In the genomic region with DNA sequence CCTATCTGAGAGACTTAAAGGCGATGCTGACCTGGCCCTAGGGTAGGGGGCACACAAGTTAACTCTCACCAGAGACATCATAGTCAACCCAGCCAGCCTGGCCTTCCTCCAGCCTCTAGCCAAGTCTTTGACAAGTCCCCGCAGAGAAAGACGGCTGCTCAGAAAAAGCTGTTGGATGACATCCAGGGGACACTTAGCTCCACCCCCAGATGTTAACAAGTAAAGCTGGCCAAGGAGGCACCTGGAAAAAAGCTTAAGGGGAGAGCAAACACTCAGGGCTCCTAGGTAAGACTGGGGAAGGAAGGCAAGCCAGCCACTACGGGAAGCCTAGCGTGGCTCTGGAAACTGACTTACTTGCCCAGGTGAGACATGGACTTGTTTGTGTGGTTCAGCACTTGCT, we compare ENCODE assay signal across 8 mouse cellular contexts. TPM values are rescaled to one million over a fixed set of nuclear protein-coding genes. Genes with fewer than 3 reads are reported as not detected.
DNase-seq lines count a peak whose midpoint lies in the region; ATAC-seq lines count a peak whose summit lies in the region.

No protein-coding gene starts in this region.

- H3K4me1 ChIP-seq in heart, embryonic 15.5 days (replicated peaks) = peaks cover 28% of the 10 kb centered on the region
- H3K4me1 ChIP-seq in limb, embryonic 13.5 days = peaks cover 31% of the 10 kb centered on the region

- H3K36me3 ChIP-seq in heart, embryonic 15.5 days = peaks cover 13% of the 10 kb centered on the region
- H3K36me3 ChIP-seq in limb, embryonic 13.5 days = peaks cover 31% of the 10 kb centered on the region

- H3K4me2 ChIP-seq in heart, embryonic 15.5 days = no peak overlapping the region
- H3K4me2 ChIP-seq in limb, embryonic 13.5 days (replicated peaks) = no peak overlapping the region

- H3K4me3 ChIP-seq in heart, embryonic 15.5 days = no peak overlapping the region
- no peak overlapping the region for H3K4me3 ChIP-seq in limb, embryonic 13.5 days

- no peak for ATAC-seq in heart, embryonic 15.5 days (replicated peaks; ENCODE audit: insufficient number of reproducible peaks, insufficient read depth, low FRiP score, low read depth)
- ATAC-seq in limb, embryonic 13.5 days (ENCODE audit: low FRiP score, low read depth) = no peak
- no peak for ATAC-seq in megakaryocyte progenitor cell, adult 5-6 weeks (replicated peaks; ENCODE audit: poor library complexity)

- no peaks in the 10 kb centered on the region for H3K27me3 ChIP-seq in heart, embryonic 15.5 days
- H3K27me3 ChIP-seq in limb, embryonic 13.5 days = no peaks in the 10 kb centered on the region

- peak overlapping the region; percentile 5 for H3K27ac ChIP-seq in heart, embryonic 15.5 days
- peak overlapping the region; percentile 67; the same call in 1 of the 2 replicates for H3K27ac ChIP-seq in limb, embryonic 13.5 days

- WGBS in heart, embryonic 15.5 days = 33% methylated on average over 5 of the region's 5 CpGs
- 35% methylated on average over 5 of the region's 5 CpGs for WGBS in limb, embryonic 13.5 days

- H3K9me3 ChIP-seq in heart, embryonic 15.5 days (replicated peaks) = no peaks in the 10 kb centered on the region
- no peaks in the 10 kb centered on the region for H3K9me3 ChIP-seq in limb, embryonic 13.5 days

- 0 out of 2 replicates have a peak overlapping the region, but pooled peaks have one; percentile 18 for H3K9ac ChIP-seq in heart, embryonic 15.5 days
- H3K9ac ChIP-seq in limb, embryonic 13.5 days = 0 out of 2 replicates have a peak overlapping the region, but pooled peaks have one; percentile 2

- DNase-seq in adrenal gland, postnatal 10 days = peak; percentile 72
- DNase-seq in adrenal gland, adult 18-20 months (ENCODE audit: low spot score in 2 of 2) = no peak
- DNase-seq in adrenal gland, postnatal 25 days = peak; percentile 29
- no peak for DNase-seq in testis, postnatal 14 days (ENCODE audit: low spot score)
- no peak for DNase-seq in spleen, adult 12 weeks (ENCODE audit: low spot score)

RNA-seq across cellular contexts. Expression of a gene that starts 4.7 kb away (rescaled TPM):
- 100 to 1,000 TPM; 121 to 122 TPM for total RNA-seq in adrenal gland, postnatal 10 days (2021)
- 10 to 100 TPM; 77.7 to 94.3 TPM for total RNA-seq in adrenal gland, adult 18-20 months (2021)
- 63.4 and 73.4 TPM in 2 replicates for total RNA-seq in adrenal gland, postnatal 25 days (2021)
- polyA plus RNA-seq in heart, embryonic 15.5 days (2015; fragmentation: Nextera tagmentation; extraction: Ambion mirVana) = 90.7 and 98.9 TPM in 2 replicates
- polyA plus RNA-seq in limb, embryonic 13.5 days (2015; fragmentation: Nextera tagmentation; extraction: Ambion mirVana) = 96.7 and 98.9 TPM in 2 replicates
- total RNA-seq in megakaryocyte progenitor cell, adult 5-6 weeks (2015) = 78.9 and 81.7 TPM in 2 replicates
- total RNA-seq in megakaryocyte progenitor cell, adult 5-6 weeks (2017) = 54.2 and 60.2 TPM in 2 replicates

RNA-seq across cellular contexts. Expression of a gene that starts 4.7 kb away (rescaled TPM):
- 10 to 100 TPM; 72.5 TPM for total RNA-seq in adrenal gland, postnatal 10 days (2021)
- 10 to 100 TPM; 70.0 to 91.8 TPM for total RNA-seq in adrenal gland, adult 18-20 months (2021)
- 71.3 and 79.4 TPM in 2 replicates for total RNA-seq in adrenal gland, postnatal 25 days (2021)
- polyA plus RNA-seq in heart, embryonic 15.5 days (2015; fragmentation: Nextera tagmentation; extraction: Ambion mirVana) = 222 and 231 TPM in 2 replicates
- polyA plus RNA-seq in limb, embryonic 13.5 days (2015; fragmentation: Nextera tagmentation; extraction: Ambion mirVana) = 244 and 248 TPM in 2 replicates
- 6.7 and 10.0 TPM in 2 replicates for total RNA-seq in megakaryocyte progenitor cell, adult 5-6 weeks (2015)
- total RNA-seq in megakaryocyte progenitor cell, adult 5-6 weeks (2017) = 4.9 and 7.2 TPM in 2 replicates

RNA-seq across cellular contexts. Expression of a gene that starts 12.0 kb away (rescaled TPM):
- 10 to 100 TPM; 14.8 to 26.1 TPM for total RNA-seq in adrenal gland, postnatal 10 days (2021)
- 10 to 100 TPM in 1 of 2 experiments, 1 to 10 TPM in 1; 4.6 to 19.3 TPM for total RNA-seq in adrenal gland, adult 18-20 months (2021)
- 5.8 and 7.8 TPM in 2 replicates for total RNA-seq in adrenal gland, postnatal 25 days (2021)
- 2.0 TPM in 2 replicates for polyA plus RNA-seq in heart, embryonic 15.5 days (2015; fragmentation: Nextera tagmentation; extraction: Ambion mirVana)
- 0.70 and 0.89 TPM in 2 replicates for polyA plus RNA-seq in limb, embryonic 13.5 days (2015; fragmentation: Nextera tagmentation; extraction: Ambion mirVana)
- total RNA-seq in megakaryocyte progenitor cell, adult 5-6 weeks (2015) = not detected in 2 replicates
- not detected in 2 replicates for total RNA-seq in megakaryocyte progenitor cell, adult 5-6 weeks (2017)

RNA-seq across cellular contexts. Expression of a gene that starts 26.7 kb away (rescaled TPM):
- total RNA-seq in adrenal gland, postnatal 10 days (2021) = 10 to 100 TPM; 14.6 to 17.1 TPM
- total RNA-seq in adrenal gland, adult 18-20 months (2021) = 10 to 100 TPM; 16.5 to 18.8 TPM
- 17.4 and 20.6 TPM in 2 replicates for total RNA-seq in adrenal gland, postnatal 25 days (2021)
- 12.5 and 13.2 TPM in 2 replicates for polyA plus RNA-seq in heart, embryonic 15.5 days (2015; fragmentation: Nextera tagmentation; extraction: Ambion mirVana)
- polyA plus RNA-seq in limb, embryonic 13.5 days (2015; fragmentation: Nextera tagmentation; extraction: Ambion mirVana) = 26.0 and 26.3 TPM in 2 replicates
- 14.4 and 16.3 TPM in 2 replicates for total RNA-seq in megakaryocyte progenitor cell, adult 5-6 weeks (2015)
- total RNA-seq in megakaryocyte progenitor cell, adult 5-6 weeks (2017) = 13.5 and 15.8 TPM in 2 replicates

RNA-seq across cellular contexts. Expression of a gene that starts 27.1 kb away (rescaled TPM):
- 1 to 10 TPM; 9.4 to 9.6 TPM for total RNA-seq in adrenal gland, postnatal 10 days (2021)
- total RNA-seq in adrenal gland, adult 18-20 months (2021) = 10 to 100 TPM in 1 of 2 experiments, 1 to 10 TPM in 1; 7.1 to 11.7 TPM
- total RNA-seq in adrenal gland, postnatal 25 days (2021) = 9.9 and 13.8 TPM in 2 replicates
- polyA plus RNA-seq in heart, embryonic 15.5 days (2015; fragmentation: Nextera tagmentation; extraction: Ambion mirVana) = 0.76 and 1.1 TPM in 2 replicates
- 1.9 and 2.6 TPM in 2 replicates for polyA plus RNA-seq in limb, embryonic 13.5 days (2015; fragmentation: Nextera tagmentation; extraction: Ambion mirVana)
- 1.7 and 1.8 TPM in 2 replicates for total RNA-seq in megakaryocyte progenitor cell, adult 5-6 weeks (2015)
- 2.2 and 3.4 TPM in 2 replicates for total RNA-seq in megakaryocyte progenitor cell, adult 5-6 weeks (2017)

Comparison
In these comparisons a context has a peak if more than half of its experiments do, and no peak if none do; other contexts are left out.
1. DNase-seq: peak in adrenal gland, postnatal 10 days (single experiment) and adrenal gland, postnatal 25 days (single experiment); none in adrenal gland, adult 18-20 months (0 of 2), testis, postnatal 14 days (single experiment) and spleen, adult 12 weeks (single experiment).